Mouse (Mus musculus) midbrain, embryonic 11.5 days (tissue): Measurements from ENCODE around the gene Fignl2. TPM values are rescaled to one million over a fixed set of nuclear protein-coding genes. Genes with fewer than 3 reads are reported as not detected.

ENCODE experiments used
- ATAC-seq: fragments of 200-750 bp; cut with Nextera tagmentation; 2 replicates; pipeline ENCODE4 v1.8.0; 2017; ENCODE audit warnings: moderate TSS enrichment, moderate library complexity; ENCODE audit not compliant: low FRiP score
- DNase-seq: peaks from one replicate; pipeline ENCODE4 v3.0.0; 2015; ENCODE audit warnings: low spot score; ENCODE audit errors: missing footprints
- H3K27ac ChIP-seq: fragments of 300-500 bp; sonication (generic); 2 replicates; pipeline ENCODE4 v1.5.1; 2014; ENCODE audit warnings: low read depth, low read length
- H3K27me3 ChIP-seq: fragments of 300-500 bp; sonication (generic); 2 replicates; pipeline ENCODE4 v1.6.1; 2014; ENCODE audit warnings: mild to moderate bottlenecking, low read length, moderate library complexity, mixed read lengths; ENCODE audit not compliant: control insufficient read depth, insufficient read depth
- H3K36me3 ChIP-seq: fragments of 300-500 bp; sonication (generic); 2 replicates; pipeline ENCODE4 v1.6.1; 2014; ENCODE audit warnings: mild to moderate bottlenecking, low read length, moderate library complexity, mixed read lengths; ENCODE audit not compliant: control insufficient read depth, insufficient read depth
- H3K4me1 ChIP-seq: fragments of 300-500 bp; sonication (generic); 2 replicates; pipeline ENCODE4 v1.6.1; 2014; ENCODE audit warnings: low read length; ENCODE audit not compliant: control insufficient read depth, insufficient read depth
- H3K4me2 ChIP-seq: fragments of 300-500 bp; sonication (generic); 2 replicates; pipeline ENCODE4 v1.6.1; 2014; ENCODE audit warnings: mild to moderate bottlenecking, moderate library complexity
- H3K4me3 ChIP-seq: fragments of 300-500 bp; sonication (generic); 2 replicates; pipeline ENCODE4 v1.5.1; 2014; ENCODE audit warnings: low read depth, low read length
- H3K9ac ChIP-seq: fragments of 300-500 bp; sonication (generic); 2 replicates; pipeline ENCODE4 v1.6.1; 2014; ENCODE audit warnings: low read length
- H3K9me3 ChIP-seq: fragments of 300-500 bp; sonication (generic); 2 replicates; pipeline ENCODE4 v1.6.1; 2016; ENCODE audit warnings: low read length; ENCODE audit not compliant: control insufficient read depth
- WGBS: fragments of 180-500 bp; shearing (Covaris S2); extraction: QIAGEN DNeasy Blood & Tissue Kit; methylation state at CpG from one replicate; pipeline ENCODE4 v1.1.7; 2014; 5-methylcytosine and 5-hydroxymethylcytosine counted together
- polyA plus RNA-seq: library from polyadenylated mRNA; unstranded; fragments of >200 nt; fragmentation: Nextera tagmentation; extraction: Ambion mirVana; gene quantifications from 2 replicates; pipeline ENCODE4 v1.2.1, GENCODE M21; 2014

The Fignl2 gene
- polyA plus RNA-seq, 1 experiment from 2014 or later, result 1.4 TPM

DNA sequence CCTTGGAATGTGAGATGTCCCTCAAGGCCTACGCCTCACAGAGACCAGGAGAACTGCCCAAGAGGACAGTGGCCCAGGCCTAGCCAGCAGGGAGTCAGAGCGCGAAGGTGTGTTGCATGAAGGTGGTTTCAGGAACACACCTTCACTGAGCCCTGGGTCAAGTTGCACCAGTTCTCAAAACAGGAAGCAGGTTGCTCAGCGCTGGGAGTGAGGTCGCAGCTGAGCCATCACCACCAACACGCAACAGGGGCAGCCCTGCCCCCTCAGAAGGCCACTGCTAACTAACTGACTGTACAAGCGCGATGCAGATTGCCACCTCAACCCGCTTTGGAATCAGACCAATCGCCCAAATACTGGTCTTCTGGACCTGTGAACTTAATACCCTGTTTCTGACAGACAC, 6.1 kb upstream of the Fignl2 start:
- 84% methylated on average over 10 of the region's 10 CpGs for WGBS
- Histone ChIP-seq H3K36me3 (no peaks in the 10 kb centered on the region), H3K4me3 (no peak overlapping the region), H3K9ac (no peak overlapping the region), H3K4me1 (peaks cover 15% of the 10 kb centered on the region), H3K9me3 (no peaks in the 10 kb centered on the region), H3K4me2 (no peak overlapping the region), H3K27ac (no peak overlapping the region), H3K27me3 (no peaks in the 10 kb centered on the region)
- ATAC-seq (no peak), DNase-seq (peak; percentile 82)

DNA sequence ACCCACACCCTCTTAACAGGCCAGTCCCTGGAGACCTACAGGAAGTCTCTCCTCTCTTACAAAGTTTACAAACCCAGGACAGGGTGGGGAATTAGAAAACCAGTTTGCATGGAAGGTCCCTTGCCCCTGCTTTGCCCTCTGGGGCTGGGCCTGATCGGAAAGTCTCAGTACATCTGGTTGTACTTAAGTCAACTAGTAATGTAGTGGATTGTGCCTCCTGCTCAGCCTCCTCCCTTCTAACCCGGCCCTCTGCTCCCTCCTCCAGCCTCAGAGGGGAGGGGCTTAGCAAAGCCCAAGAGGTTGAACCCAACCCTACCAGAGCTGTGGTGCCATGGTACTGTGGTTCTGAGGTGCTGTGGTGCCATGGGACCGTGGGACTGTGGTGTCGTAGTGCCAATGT, 3.9 kb upstream of the Fignl2 start:
- H3K27me3 ChIP-seq, result no peaks in the 10 kb centered on the region
- no peaks in the 10 kb centered on the region for H3K9me3 ChIP-seq
- H3K36me3 ChIP-seq, result no peaks in the 10 kb centered on the region
- no peak for ATAC-seq
- no peak overlapping the region for H3K4me3 ChIP-seq
- no peak overlapping the region for H3K9ac ChIP-seq
- no peak overlapping the region for H3K27ac ChIP-seq
- DNase-seq, result no peak
- peaks cover 25% of the 10 kb centered on the region for H3K4me1 ChIP-seq
- WGBS, result 58% methylated on average over 4 of the region's 4 CpGs
- no peak overlapping the region for H3K4me2 ChIP-seq

DNA sequence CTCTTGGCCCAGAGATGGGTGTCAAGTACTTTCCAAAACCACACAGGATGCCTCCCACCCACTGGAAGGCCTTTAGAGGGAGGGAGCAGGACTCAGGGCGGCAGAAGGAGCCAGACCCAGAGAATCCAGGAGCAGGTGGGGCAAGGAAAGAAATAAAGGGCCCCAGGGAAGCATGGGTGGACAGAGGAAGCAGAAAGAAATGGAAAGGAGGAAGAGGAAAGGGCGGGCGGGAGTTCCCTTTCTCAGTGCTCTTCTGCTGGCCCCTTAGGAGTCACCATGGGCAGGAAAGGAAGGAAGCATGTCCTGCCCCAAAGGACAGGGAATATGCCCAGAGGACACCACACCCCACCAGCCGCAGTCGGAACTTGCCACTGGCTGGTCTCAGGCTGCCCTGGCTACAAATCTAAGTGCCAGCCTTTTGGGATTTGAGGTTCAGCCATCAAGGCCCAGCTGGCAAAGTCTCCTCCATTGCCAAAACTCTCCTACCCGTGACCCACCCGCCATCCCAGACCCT, 2.7 kb upstream of the Fignl2 start:
- no peak overlapping the region for H3K27ac ChIP-seq

DNA sequence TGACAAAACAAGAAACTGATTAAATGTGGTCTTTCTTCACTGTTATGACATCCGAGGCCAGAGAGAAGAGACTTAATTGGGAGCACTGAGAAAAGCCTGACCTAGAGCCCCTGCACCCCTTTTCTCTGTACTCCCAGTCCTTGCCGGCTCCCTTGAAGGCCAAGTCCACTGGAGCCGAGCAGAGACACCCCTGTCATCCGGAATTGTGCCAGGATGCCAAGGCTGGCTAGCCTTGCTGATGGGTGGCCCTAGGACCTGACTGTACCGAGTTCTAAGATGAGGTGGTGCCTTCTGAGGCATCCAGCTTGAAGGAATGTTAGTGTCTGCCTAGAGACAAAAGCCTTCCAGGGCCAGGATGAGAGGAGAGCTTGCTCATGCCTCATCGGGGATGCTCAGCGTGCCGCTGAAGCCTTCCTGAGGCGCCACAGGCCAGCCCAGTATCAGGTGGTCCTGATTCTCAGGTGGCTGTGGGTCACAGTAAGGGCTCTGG, 1.7 kb upstream of the Fignl2 start:
- H3K36me3 ChIP-seq, result no peaks in the 10 kb centered on the region
- no peak overlapping the region for H3K4me2 ChIP-seq
- H3K4me1 ChIP-seq, result peaks cover 42% of the 10 kb centered on the region
- no peaks in the 10 kb centered on the region for H3K27me3 ChIP-seq
- no peak overlapping the region for H3K4me3 ChIP-seq
- H3K9ac ChIP-seq, result no peak overlapping the region
- DNase-seq (peak; percentile 80), ATAC-seq (no peak)
- H3K27ac ChIP-seq, result no peak overlapping the region; the same call in 1 of the 2 replicates
- 77% methylated on average over 9 of the region's 9 CpGs for WGBS
- H3K9me3 ChIP-seq, result no peaks in the 10 kb centered on the region

More for the DNA sequence above, 2.7 kb upstream of the Fignl2 start:
- peaks cover 32% of the 10 kb centered on the region for H3K4me1 ChIP-seq
- H3K36me3 ChIP-seq, result no peaks in the 10 kb centered on the region
- no peak overlapping the region for H3K4me2 ChIP-seq
- H3K9ac ChIP-seq, result no peak overlapping the region
- no peak overlapping the region for H3K4me3 ChIP-seq
- DNase-seq, result peak; percentile 51
- H3K9me3 ChIP-seq, result no peaks in the 10 kb centered on the region
- ATAC-seq, result no peak
- 82% methylated on average over 7 of the region's 7 CpGs for WGBS
- H3K27me3 ChIP-seq, result no peaks in the 10 kb centered on the region

DNA sequence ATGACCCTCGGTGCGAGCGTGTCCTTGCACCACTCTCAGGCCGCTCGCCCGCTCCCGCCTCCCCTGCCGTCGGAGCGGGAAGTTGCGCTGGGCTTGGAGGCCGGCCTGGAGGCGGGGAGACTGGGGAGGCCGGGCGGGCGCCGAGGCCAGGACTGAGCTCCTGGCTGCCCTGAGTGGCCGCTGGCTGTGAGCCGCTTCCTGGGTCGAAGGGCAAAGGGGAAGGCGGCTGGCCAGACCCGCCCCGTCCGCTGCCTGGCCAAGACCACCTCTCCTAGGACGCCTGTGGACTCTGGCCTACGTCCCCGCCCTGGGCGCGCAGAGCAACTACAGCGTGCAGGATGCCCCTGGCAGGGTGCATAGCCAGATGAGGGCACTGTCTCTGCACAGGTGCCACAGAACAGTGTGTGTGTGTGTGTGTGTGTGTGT, 377 bp upstream of the Fignl2 start:
- Histone ChIP-seq H3K36me3 (no peaks in the 10 kb centered on the region), H3K4me3 (peak overlapping the region; percentile 95), H3K9me3 (no peaks in the 10 kb centered on the region), H3K27ac (peak overlapping the region; percentile 97), H3K4me2 (peak overlapping the region; percentile 81), H3K9ac (peak overlapping the region; percentile 97), H3K27me3 (no peaks in the 10 kb centered on the region), H3K4me1 (peaks cover 47% of the 10 kb centered on the region)
- DNase-seq, result peak; percentile 98
- WGBS, result under 1% methylated on average over 28 of the region's 30 CpGs
- peak; percentile 62 for ATAC-seq

DNA sequence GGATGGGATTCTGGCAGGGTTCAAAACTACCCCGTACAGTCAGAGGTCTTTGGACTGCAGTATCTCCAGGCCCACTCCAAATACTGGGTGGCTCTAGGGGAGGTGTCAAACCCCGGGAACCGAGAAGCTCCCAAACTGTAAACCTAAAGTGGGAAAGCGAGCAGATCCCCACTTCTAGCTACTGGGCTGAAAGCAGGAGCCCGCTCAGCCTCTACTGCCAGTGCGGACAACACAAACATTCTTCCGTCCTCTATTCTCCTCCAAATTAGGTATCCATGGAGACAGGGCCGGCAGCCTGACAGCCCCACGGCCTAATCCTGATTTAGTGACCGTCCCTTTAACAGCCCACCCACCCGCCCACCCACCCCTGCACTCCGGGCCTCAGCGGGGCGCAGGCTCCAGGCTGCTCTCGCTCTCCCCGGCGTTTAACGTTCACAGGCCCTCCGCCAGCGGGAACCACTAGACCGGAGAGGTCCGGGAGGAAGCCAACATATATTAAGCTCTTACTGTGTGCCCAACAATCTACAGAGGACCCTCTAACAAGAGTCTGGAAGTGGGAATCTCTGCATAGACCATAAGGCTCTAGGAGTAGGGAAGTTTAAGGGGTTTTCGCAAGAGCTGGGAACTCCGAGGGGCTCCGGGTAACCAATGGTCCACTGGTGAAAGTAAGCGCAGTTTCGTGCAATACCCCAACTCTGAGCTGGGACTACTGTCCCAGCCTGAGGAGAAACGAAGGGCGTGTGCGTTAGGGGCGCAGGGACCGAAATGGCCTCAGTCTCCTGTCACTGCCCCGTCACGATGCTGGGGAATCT, 1.2 kb downstream of the Fignl2 start:
- Histone ChIP-seq H3K4me1 (peaks cover 47% of the 10 kb centered on the region), H3K9ac (peak overlapping the region; percentile 97), H3K36me3 (no peaks in the 10 kb centered on the region), H3K27me3 (no peaks in the 10 kb centered on the region), H3K9me3 (no peaks in the 10 kb centered on the region), H3K27ac (peak overlapping the region; percentile 97), H3K4me3 (peak overlapping the region; percentile 95), H3K4me2 (peak overlapping the region; percentile 81)
- DNase-seq (peak; percentile 97), ATAC-seq (peak; percentile 60)
- WGBS, result under 1% methylated on average over 34 of the region's 34 CpGs

DNA sequence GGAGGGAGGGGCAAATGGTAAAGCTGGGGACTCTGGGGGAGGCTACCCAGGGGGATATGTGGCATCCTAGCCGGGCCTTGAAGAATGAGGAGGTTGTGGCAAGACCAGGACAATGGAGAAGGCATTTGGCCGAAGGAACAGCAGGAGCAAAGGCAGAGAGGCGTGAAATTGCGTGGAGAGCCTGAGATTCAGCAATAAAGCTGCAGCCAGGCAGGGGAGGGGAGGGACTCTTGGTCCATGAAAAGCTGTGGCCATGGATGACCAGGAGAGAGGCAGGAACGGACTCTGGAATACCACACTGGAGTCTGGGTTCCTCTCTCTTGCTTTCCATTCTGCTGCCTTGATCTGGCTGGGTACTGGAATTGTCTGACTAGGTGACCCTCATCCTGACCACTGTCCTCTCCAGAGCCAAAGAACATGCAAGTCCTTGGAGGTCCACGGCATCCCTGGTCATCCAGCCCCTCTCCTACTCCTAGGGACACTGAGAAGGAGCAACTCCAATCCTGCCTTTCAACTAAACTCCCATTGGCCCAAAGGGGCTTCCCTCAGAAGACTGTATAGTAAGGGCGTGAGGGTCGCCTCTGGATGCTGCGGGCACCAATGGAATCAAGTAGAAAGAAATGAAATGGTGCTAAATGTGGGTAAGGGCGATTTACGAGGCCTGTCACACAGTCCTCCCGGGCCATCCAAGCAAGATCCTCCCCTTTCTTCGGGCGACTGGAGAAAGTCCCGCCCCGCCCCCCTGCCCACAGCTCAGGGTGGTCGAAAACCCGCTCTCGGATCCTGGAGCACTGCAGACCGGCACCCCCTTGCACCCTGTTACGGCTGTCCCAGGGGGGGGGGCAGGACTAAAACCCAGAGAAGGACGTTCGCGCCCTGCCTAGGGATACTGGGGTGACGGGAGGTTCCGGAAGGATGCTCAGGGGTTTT, 2.0 kb downstream of the Fignl2 start:
- Histone ChIP-seq H3K9ac (peak overlapping the region; percentile 97), H3K4me1 (peaks cover 45% of the 10 kb centered on the region)

DNA sequence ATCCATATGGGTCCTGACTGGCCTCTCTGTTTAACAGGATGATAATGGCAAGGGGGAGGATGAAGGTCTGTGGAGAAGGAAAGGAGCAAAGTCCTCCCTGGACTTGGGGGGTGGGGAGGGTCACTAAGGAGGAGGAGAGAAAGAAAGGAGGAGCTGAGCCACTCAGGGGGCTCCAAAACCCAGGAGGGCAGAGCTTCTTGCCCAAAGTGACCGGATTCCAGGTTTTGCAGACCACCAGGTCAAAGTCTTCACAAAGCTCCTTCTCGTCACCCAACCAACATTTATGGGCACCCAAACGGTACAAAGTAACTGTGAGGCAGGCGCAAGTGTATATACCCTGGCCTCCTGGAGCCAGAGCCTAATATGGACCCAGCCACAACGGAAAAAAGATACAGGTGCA, 2.7 kb downstream of the Fignl2 start:
- no peaks in the 10 kb centered on the region for H3K27me3 ChIP-seq
- H3K4me2 ChIP-seq, result peak overlapping the region; percentile 81
- H3K9ac ChIP-seq, result peak overlapping the region; percentile 97
- WGBS, result 19% methylated on average over 5 of the region's 5 CpGs
- H3K36me3 ChIP-seq, result no peaks in the 10 kb centered on the region
- H3K4me3 ChIP-seq, result peak overlapping the region; percentile 95
- no peaks in the 10 kb centered on the region for H3K9me3 ChIP-seq
- peaks cover 48% of the 10 kb centered on the region for H3K4me1 ChIP-seq
- no peak for ATAC-seq
- peak overlapping the region; percentile 97 for H3K27ac ChIP-seq
- peak; percentile 90 for DNase-seq

More for the DNA sequence above, 2.0 kb downstream of the Fignl2 start:
- Histone ChIP-seq H3K36me3 (no peaks in the 10 kb centered on the region), H3K27ac (peak overlapping the region; percentile 97), H3K27me3 (no peaks in the 10 kb centered on the region), H3K9me3 (no peaks in the 10 kb centered on the region), H3K4me3 (peak overlapping the region; percentile 95), H3K4me2 (peak overlapping the region; percentile 81)
- under 1% methylated on average over 26 of the region's 26 CpGs for WGBS
- DNase-seq (peak; percentile 97), ATAC-seq (peak; percentile 31)
